Mouse (Mus musculus): ENCODE results near the gene Serpinb2. TPM values are rescaled to one million over a fixed set of nuclear protein-coding genes. Genes with fewer than 3 reads are reported as not detected.

The Serpinb2 gene
- 0.14 and 0.19 TPM in 2 replicates for polyA plus RNA-seq (2014; fragmentation: Nextera tagmentation; extraction: Ambion mirVana)

- H3K27ac ChIP-seq (ENCODE audit: low read depth, low read length), result no peak within 1 kb of the TSS
- H3K36me3 ChIP-seq (ENCODE audit: control insufficient read depth, insufficient read depth, low read length), result no peaks in the 10 kb centered on the region
- WGBS, result 72% methylated on average over 5 of the region's 5 CpGs
- no peak within 1 kb of the TSS for H3K9ac ChIP-seq (ENCODE audit: low read depth, low read length)
- H3K9me3 ChIP-seq (ENCODE audit: control insufficient read depth, low read length), result no peaks in the 10 kb centered on the region
- H3K27me3 ChIP-seq (ENCODE audit: control insufficient read depth, insufficient read depth, low read length), result no peaks in the 10 kb centered on the region
- no peaks in the 10 kb centered on the region for H3K4me1 ChIP-seq (ENCODE audit: control insufficient read depth, insufficient read depth, low read length)
- H3K4me3 ChIP-seq (ENCODE audit: low read length), result no peak within 1 kb of the TSS
- no peak for ATAC-seq (ENCODE audit: low FRiP score, low TSS enrichment)
- no peak within 1 kb of the TSS for H3K4me2 ChIP-seq (replicated peaks; ENCODE audit: low read depth, low read length)
Measured at GRCm38 (mm10) chr1:107511252-107511651, at the start of gene Serpinb2. Serpinb2 (plus strand) TSS chr1:107511423.

DNA sequence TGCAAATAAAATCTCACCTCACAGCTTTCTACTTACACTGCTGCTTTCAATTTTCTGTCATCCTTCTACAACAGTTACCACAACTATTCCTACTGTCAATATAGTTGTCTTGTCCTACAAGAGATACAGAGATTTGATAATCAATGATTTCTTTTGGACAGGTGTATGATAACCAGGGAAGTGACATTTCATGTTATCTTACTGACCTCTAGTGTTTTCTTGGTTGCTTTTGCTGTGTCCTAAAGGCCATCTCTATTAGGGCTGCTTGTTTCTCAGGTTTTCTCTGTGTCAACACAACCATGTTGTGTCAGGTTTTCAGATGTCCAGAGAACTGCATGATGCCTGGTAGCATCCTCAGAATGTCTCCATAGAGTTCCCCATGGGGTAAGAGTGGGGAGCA lies 31.3 kb upstream of the Serpinb2 start:
- H3K4me1 ChIP-seq (ENCODE audit: control insufficient read depth, insufficient read depth, low read length), result no peaks in the 10 kb centered on the region
- no peaks in the 10 kb centered on the region for H3K9me3 ChIP-seq (ENCODE audit: control insufficient read depth, low read length)
- H3K27me3 ChIP-seq (ENCODE audit: control insufficient read depth, insufficient read depth, low read length), result no peaks in the 10 kb centered on the region
- H3K27ac ChIP-seq (ENCODE audit: low read depth, low read length), result no peak overlapping the region
- no peak overlapping the region for H3K9ac ChIP-seq (ENCODE audit: low read depth, low read length)
- no peak overlapping the region for H3K4me3 ChIP-seq (ENCODE audit: low read length)
- no peak for ATAC-seq (ENCODE audit: low FRiP score, low TSS enrichment)
- H3K36me3 ChIP-seq (ENCODE audit: control insufficient read depth, insufficient read depth, low read length), result no peaks in the 10 kb centered on the region
- H3K4me2 ChIP-seq (replicated peaks; ENCODE audit: low read depth, low read length), result no peak overlapping the region

DNA sequence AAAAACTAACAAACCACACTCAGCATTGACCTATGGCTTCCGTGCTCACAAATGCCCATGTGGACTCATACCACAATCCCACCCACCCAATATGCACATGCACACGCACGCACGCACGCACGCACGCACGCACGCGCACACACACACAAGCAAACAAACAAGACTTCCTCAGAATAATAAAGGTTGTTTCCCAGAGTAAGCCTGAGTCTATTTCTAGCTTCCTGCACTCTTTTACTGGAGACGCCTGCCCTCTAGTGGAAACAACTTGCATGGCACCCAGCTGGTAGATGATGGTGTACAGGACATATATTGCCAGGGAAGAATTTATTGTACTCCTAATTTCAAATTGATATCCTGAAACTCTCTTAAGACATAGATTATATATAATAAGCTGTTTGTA lies 29.8 kb upstream of the Serpinb2 start:
- no peak overlapping the region for H3K9ac ChIP-seq (ENCODE audit: low read depth, low read length)
- H3K4me2 ChIP-seq (replicated peaks; ENCODE audit: low read depth, low read length), result no peak overlapping the region; the same call in 1 of the 2 replicates
- H3K9me3 ChIP-seq (ENCODE audit: control insufficient read depth, low read length), result no peaks in the 10 kb centered on the region
- H3K27me3 ChIP-seq (ENCODE audit: control insufficient read depth, insufficient read depth, low read length), result no peaks in the 10 kb centered on the region
- 28% methylated on average over 11 of the region's 11 CpGs for WGBS
- H3K27ac ChIP-seq (ENCODE audit: low read depth, low read length), result no peak overlapping the region
- peak; percentile 92 for ATAC-seq (ENCODE audit: low FRiP score, low TSS enrichment)
- H3K4me3 ChIP-seq (ENCODE audit: low read length), result no peak overlapping the region
- H3K36me3 ChIP-seq (ENCODE audit: control insufficient read depth, insufficient read depth, low read length), result no peaks in the 10 kb centered on the region
- no peaks in the 10 kb centered on the region for H3K4me1 ChIP-seq (ENCODE audit: control insufficient read depth, insufficient read depth, low read length)

DNA sequence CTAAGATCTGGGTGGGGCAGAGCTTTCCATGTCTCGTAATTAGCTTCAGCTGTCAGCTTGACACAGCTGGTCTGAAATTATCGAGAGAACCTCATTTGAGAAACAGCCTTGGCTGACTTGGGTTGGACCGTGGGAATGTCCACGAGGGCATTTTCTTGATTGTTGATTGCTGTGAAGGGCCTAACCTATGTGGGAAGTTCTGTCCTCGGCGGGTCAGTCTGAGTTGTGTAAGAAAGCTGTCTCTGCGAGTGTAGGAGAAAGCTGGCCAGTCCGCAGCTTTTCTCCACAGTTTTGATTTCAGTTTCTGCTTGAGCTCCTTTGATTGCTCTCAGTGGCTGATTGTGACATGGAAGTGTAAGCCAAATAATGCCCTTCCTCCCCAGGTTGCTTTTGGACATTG lies 21.6 kb upstream of the Serpinb2 start:
- Histone ChIP-seq H3K4me3 (ENCODE audit: low read length) (no peak overlapping the region), H3K27ac (ENCODE audit: low read depth, low read length) (no peak overlapping the region), H3K27me3 (ENCODE audit: control insufficient read depth, insufficient read depth, low read length) (no peaks in the 10 kb centered on the region), H3K9ac (ENCODE audit: low read depth, low read length) (no peak overlapping the region), H3K4me2 (replicated peaks; ENCODE audit: low read depth, low read length) (no peak overlapping the region), H3K4me1 (ENCODE audit: control insufficient read depth, insufficient read depth, low read length) (no peaks in the 10 kb centered on the region), H3K9me3 (ENCODE audit: control insufficient read depth, low read length) (no peaks in the 10 kb centered on the region), H3K36me3 (ENCODE audit: control insufficient read depth, insufficient read depth, low read length) (no peaks in the 10 kb centered on the region)
- 73% methylated on average over 8 of the region's 8 CpGs for WGBS
- ATAC-seq (ENCODE audit: low FRiP score, low TSS enrichment), result no peak

DNA sequence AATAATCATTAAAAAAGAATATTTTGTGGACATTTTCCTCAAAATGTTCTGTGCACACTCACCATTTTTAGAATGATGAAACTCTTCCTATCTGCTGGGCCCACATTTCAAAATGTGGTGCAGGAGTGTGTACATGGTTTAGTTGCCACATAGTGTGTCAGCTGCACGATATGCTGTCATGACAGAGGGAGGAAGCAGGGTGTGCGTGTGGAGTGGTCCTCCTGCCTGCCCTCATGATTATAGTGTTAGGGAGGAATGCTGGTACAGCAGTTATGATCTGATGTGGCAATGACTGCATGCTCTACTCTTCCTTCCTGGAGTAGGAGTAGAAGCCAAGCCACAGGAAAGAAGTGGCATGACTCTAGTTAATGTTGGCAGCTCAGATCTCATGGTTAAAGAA lies 14.4 kb upstream of the Serpinb2 start:
- ATAC-seq (ENCODE audit: low FRiP score, low TSS enrichment), result no peak
- 77% methylated on average over 2 of the region's 2 CpGs for WGBS
- Histone ChIP-seq H3K4me1 (ENCODE audit: control insufficient read depth, insufficient read depth, low read length) (no peaks in the 10 kb centered on the region), H3K9ac (ENCODE audit: low read depth, low read length) (no peak overlapping the region), H3K27me3 (ENCODE audit: control insufficient read depth, insufficient read depth, low read length) (no peaks in the 10 kb centered on the region), H3K4me3 (ENCODE audit: low read length) (no peak overlapping the region), H3K36me3 (ENCODE audit: control insufficient read depth, insufficient read depth, low read length) (no peaks in the 10 kb centered on the region), H3K4me2 (replicated peaks; ENCODE audit: low read depth, low read length) (no peak overlapping the region), H3K9me3 (ENCODE audit: control insufficient read depth, low read length) (no peaks in the 10 kb centered on the region), H3K27ac (ENCODE audit: low read depth, low read length) (no peak overlapping the region)

DNA sequence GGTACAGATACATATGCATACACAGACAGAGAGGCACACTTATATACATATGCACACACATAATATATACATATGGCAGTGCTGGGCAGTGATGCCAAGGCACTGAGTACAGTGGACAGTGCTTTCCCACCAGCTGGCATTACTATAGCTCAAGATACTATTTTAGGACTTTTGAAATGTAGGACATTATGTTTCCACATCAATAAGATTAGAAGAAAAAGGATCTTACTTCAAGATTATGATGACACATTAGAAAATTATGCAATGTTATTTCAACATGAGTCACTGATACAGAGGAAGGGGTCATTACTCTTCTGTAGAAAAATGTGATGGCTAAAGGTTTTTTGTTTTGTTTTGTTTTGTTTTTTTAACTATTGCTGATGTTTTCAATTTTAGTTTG lies 9.2 kb upstream of the Serpinb2 start:
- ATAC-seq (ENCODE audit: low FRiP score, low TSS enrichment), result no peak
- Histone ChIP-seq H3K4me3 (ENCODE audit: low read length) (no peak overlapping the region), H3K9ac (ENCODE audit: low read depth, low read length) (no peak overlapping the region), H3K4me2 (replicated peaks; ENCODE audit: low read depth, low read length) (no peak overlapping the region), H3K9me3 (ENCODE audit: control insufficient read depth, low read length) (no peaks in the 10 kb centered on the region), H3K27me3 (ENCODE audit: control insufficient read depth, insufficient read depth, low read length) (no peaks in the 10 kb centered on the region), H3K27ac (ENCODE audit: low read depth, low read length) (no peak overlapping the region), H3K4me1 (ENCODE audit: control insufficient read depth, insufficient read depth, low read length) (no peaks in the 10 kb centered on the region), H3K36me3 (ENCODE audit: control insufficient read depth, insufficient read depth, low read length) (no peaks in the 10 kb centered on the region)

DNA sequence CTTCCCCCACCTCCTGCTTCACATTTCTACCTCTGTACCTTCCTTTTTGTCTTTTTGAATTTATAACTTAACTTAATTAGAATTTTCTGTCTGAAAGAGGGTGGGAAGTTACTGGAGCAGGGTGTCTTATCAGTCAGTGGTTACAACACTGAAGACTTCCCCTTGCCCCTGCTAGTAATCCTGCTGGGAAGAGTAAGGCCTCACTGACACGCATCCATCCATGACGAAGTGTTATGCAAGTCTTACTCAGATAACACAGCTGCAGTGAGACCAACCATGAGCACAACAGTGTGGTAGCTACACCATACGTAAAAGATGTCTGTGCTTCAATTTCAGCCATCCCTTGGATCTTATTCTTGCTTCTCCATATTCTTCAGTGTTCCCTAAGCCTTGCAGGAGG lies 7.9 kb upstream of the Serpinb2 start:
- Histone ChIP-seq H3K4me3 (ENCODE audit: low read length) (no peak overlapping the region), H3K27ac (ENCODE audit: low read depth, low read length) (no peak overlapping the region), H3K36me3 (ENCODE audit: control insufficient read depth, insufficient read depth, low read length) (no peaks in the 10 kb centered on the region), H3K27me3 (ENCODE audit: control insufficient read depth, insufficient read depth, low read length) (no peaks in the 10 kb centered on the region), H3K9me3 (ENCODE audit: control insufficient read depth, low read length) (no peaks in the 10 kb centered on the region), H3K9ac (ENCODE audit: low read depth, low read length) (no peak overlapping the region), H3K4me2 (replicated peaks; ENCODE audit: low read depth, low read length) (no peak overlapping the region), H3K4me1 (ENCODE audit: control insufficient read depth, insufficient read depth, low read length) (no peaks in the 10 kb centered on the region)
- 80% methylated on average over 3 of the region's 3 CpGs for WGBS
- no peak for ATAC-seq (ENCODE audit: low FRiP score, low TSS enrichment)

GRCm38 (mm10) chr1:107505898-107506562 lies 5.2 kb upstream of the Serpinb2 start:
- Histone ChIP-seq H3K4me2 (replicated peaks; ENCODE audit: low read depth, low read length) (no peak overlapping the region), H3K36me3 (ENCODE audit: control insufficient read depth, insufficient read depth, low read length) (no peaks in the 10 kb centered on the region), H3K27me3 (ENCODE audit: control insufficient read depth, insufficient read depth, low read length) (no peaks in the 10 kb centered on the region), H3K27ac (ENCODE audit: low read depth, low read length) (no peak overlapping the region), H3K9ac (ENCODE audit: low read depth, low read length) (no peak overlapping the region), H3K9me3 (ENCODE audit: control insufficient read depth, low read length) (no peaks in the 10 kb centered on the region), H3K4me3 (ENCODE audit: low read length) (no peak overlapping the region), H3K4me1 (ENCODE audit: control insufficient read depth, insufficient read depth, low read length) (no peaks in the 10 kb centered on the region)
- 89% methylated on average over 8 of the region's 8 CpGs for WGBS
- ATAC-seq (ENCODE audit: low FRiP score, low TSS enrichment), result no peak

DNA sequence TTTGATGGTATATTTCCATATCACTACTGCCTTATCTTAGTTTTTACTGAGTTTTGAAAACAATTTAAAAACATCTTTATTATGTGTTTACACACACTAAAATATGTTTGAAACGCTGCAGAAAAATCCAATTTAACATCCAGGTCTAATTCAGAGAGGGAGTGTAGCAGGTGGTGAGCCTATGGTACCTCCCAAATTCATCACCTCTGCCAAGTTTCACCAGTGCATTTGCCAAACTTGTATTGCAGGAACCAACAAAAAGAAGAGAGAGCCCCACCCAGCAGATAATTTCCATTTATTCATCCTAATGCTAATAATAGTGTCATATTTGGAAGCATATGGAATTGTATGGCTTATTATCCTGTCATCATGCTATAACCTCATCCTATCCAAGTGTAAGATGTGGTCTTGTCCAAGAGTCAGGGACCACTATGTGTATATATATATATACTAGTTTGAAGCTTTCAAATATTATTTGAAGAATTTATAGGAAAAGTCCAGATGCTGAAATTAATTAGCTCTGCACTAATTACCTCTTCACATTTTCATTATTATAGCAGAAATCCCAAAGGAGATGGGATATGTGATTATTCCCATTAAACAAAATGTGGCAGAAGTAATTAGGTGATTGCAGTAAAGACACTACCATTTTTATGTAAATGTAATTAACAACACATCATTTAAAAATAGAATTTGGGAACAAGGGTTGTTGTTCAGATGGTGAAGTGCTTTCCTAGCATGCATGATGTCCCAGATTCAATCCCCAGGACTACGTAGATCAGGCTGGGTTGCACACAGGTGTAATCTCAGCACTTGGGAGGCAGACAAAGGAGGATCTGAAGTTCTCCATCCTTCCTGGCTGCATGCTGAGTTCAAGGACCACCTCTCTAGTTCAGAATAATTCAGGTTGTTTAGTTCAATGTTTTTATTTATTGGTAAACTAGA lies 1.2 kb downstream of the Serpinb2 start:
- no peak overlapping the region for H3K9ac ChIP-seq (ENCODE audit: low read depth, low read length)
- H3K27ac ChIP-seq (ENCODE audit: low read depth, low read length), result no peak overlapping the region
- H3K27me3 ChIP-seq (ENCODE audit: control insufficient read depth, insufficient read depth, low read length), result no peaks in the 10 kb centered on the region
- H3K4me2 ChIP-seq (replicated peaks; ENCODE audit: low read depth, low read length), result no peak overlapping the region
- H3K4me3 ChIP-seq (ENCODE audit: low read length), result no peak overlapping the region
- no peaks in the 10 kb centered on the region for H3K36me3 ChIP-seq (ENCODE audit: control insufficient read depth, insufficient read depth, low read length)
- H3K4me1 ChIP-seq (ENCODE audit: control insufficient read depth, insufficient read depth, low read length), result no peaks in the 10 kb centered on the region
- no peaks in the 10 kb centered on the region for H3K9me3 ChIP-seq (ENCODE audit: control insufficient read depth, low read length)
- 79% methylated on average over 2 of the region's 2 CpGs for WGBS
- no peak for ATAC-seq (ENCODE audit: low FRiP score, low TSS enrichment)
